Mouse (Mus musculus) ES-E14 (cell line): ENCODE results near the gene Gm853.

ENCODE experiments used
- HCFC1 ChIP-seq: IDR thresholded peaks from 2 replicates; pipeline ENCODE4 v1.6.1; 2012; ENCODE audit warnings: low read length, inconsistent platforms, borderline replicate concordance; ENCODE audit not compliant: insufficient read depth
- MAFK ChIP-seq: IDR thresholded peaks from 2 replicates; pipeline ENCODE4 v1.6.1; 2014; ENCODE audit warnings: mild to moderate bottlenecking, low read depth, low read length, inconsistent platforms; ENCODE audit not compliant: insufficient read depth
- ZNF384 ChIP-seq: IDR thresholded peaks from 2 replicates; pipeline ENCODE4 v1.6.1; 2012; ENCODE audit warnings: low read depth, low read length, inconsistent platforms

DNA sequence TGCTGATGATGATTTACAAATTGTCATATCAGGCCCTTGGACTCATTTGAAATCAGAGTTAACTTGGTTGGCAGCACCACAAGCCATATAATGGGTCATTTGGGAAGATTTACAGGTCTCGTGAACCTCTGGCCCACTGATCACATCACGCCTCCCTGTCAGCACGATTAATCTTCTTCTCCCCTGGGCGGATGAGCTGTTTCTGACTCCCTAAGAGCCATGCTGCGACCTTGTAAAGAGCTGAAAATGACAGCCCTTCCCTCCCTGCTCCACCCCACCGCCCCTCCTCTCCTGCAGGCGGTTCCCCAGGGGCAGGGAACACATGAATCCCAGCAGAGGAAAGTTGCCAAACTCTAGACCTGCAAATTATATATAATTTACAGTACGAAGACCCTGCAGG lies 14.2 kb upstream of the Gm853 start:
- no peak for TF ChIP-seq MAFK
- TF ChIP-seq ZNF384, result no peak
- no peak for TF ChIP-seq HCFC1
